Mouse (Mus musculus) C3H10T1/2 (cell line): Measurements from ENCODE around the gene Tas2r104. TPM values are rescaled to one million over a fixed set of nuclear protein-coding genes. Genes with fewer than 3 reads are reported as not detected.

ENCODE experiments used
- polyA plus RNA-seq, 2 experiments: library from polyadenylated mRNA; unstranded; fragments of >200 nt; fragmentation: generic; extraction: Trizol; gene quantifications; one replicate each; pipeline ENCODE4 v1.2.1; 2012; ENCODE audit warnings: missing spikeins in 2 of 2

The Tas2r104 gene
- polyA plus RNA-seq, result not detected

DNA sequence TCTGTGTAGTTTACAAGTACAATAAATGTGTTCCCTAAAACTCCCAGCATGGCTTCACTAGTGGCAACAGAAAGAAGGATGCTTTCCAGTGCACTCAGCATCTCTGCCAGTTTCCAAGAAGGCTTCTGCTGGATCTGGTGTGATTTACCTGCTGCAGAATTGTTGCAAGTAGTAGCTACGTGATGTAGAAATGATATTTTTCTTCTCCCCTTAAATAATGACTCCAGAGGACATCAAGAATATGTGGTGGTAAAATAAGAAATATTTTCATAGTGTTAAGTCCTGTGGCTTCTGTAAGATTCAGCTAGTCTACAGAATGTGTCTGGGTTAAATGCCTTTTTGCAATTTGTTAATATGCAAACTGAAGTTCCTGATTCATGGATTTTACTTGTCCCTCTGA is at the start of gene Tas2r104:
TSS of gene Tas2r104 (minus strand) at position 101 of the 400 bp plus-strand sequence.

DNA sequence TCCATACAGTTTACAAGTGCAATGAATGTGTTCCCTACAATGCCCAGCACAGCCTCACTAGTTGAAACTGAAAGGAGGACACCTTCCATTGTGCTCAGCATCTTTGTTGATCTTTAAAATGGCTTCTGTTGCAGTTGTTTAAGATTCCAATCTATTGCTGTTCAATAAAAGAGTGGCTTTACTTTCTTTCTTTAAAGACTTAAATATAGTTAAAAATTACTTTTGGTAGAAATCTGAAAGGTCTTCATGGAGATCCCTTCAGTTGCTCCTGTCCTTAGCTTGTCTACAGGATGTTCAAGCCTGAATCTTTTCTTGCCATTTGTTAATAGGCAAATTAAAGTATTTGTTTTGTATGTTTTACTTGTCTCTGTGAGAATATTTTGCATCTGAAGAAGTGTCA is 4.4 kb upstream of the Tas2r104 start, which contains the start of gene Tas2r114:
TSS of gene Tas2r114 (minus strand) at position 101 of the 400 bp plus-strand sequence.

DNA sequence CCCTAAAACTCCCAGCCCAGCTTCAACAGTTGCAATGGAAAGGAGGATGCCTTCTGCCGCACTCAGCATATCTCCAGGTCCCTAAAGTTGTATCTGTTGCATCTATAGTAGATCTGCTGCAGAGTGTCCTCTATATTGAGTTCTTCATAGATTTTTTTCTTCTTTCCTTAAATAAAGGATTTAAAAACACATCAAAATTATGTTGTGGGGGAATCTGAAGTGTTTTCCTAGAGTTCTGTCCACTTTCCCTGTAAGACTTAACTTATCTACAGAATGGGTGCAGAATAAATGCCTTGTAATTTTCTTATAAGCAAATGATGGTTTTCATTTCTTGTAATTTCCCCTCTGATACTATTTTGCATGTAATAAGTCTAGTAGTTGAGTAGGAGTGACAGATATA is 1.9 kb upstream of the Tas2r104 start, which contains the start of gene Tas2r105:
TSS of gene Tas2r105 (minus strand) at position 101 of the 400 bp plus-strand sequence.

DNA sequence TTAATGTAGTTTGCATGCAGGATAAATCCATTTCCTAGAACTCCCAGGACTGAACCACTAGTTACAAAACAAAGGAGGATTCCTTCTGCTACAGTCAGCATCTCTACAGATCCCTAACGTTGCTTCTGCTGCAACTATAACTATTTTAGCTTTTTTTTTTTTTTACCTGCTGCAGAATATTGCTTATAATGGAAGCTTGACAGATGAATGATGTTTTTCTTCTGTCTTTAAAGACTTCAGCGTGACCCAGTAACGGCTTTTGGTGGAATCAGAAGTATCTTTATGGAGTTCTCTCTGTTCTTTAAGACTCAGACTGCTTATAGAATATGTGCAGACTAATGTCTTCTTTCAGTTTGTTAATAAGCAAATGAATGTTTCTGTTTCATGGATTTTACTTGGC is 6.8 kb downstream of the Tas2r104 start, which contains the start of gene Tas2r106:
TSS of gene Tas2r106 (minus strand) at position 101 of the 400 bp plus-strand sequence.

DNA sequence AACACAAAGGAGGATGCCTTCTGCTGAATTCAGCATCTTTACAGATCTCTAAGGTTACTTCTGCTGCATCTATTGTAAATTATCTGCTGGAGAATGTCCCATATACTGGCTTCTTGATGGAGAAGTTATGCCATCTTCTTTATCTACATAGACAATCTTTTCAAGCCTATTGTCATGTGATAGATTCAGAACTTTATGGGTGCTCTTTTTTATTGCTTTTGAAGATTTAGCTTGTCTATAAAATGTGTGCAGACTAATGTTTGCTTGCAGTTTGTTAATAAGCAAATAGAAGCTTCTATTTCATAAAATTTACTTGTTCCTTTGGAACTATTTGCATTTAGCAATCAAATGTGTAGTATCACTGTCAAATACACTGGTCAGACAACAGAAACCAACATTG is 25.5 kb downstream of the Tas2r104 start, which contains the start of gene Tas2r107:
TSS of gene Tas2r107 (minus strand) at position 101 of the 400 bp plus-strand sequence.

Other genes starting within 250 kb of the Tas2r104 start
- not detected for gene 5430401F13Rik, start 199.3 kb downstream of the Tas2r104 start, polyA plus RNA-seq
- not detected for gene Gm6619, start 199.3 kb downstream of the Tas2r104 start, polyA plus RNA-seq
- gene Tas2r130, start 54.8 kb downstream of the Tas2r104 start, polyA plus RNA-seq, result not detected
- not detected for gene Tas2r107, start 25.6 kb downstream of the Tas2r104 start, polyA plus RNA-seq
- gene Tas2r106, start 6.9 kb downstream of the Tas2r104 start, polyA plus RNA-seq, result not detected
- gene Tas2r105, start 1.8 kb upstream of the Tas2r104 start, polyA plus RNA-seq, result not detected
- not detected for gene Tas2r114, start 4.3 kb upstream of the Tas2r104 start, polyA plus RNA-seq